Mouse (Mus musculus) myocyte (in vitro differentiated cells): ENCODE measurements at regions not wholly inside any gene's neighbourhood (a gene's known extent, or its start where the extent isn't known, plus 50 kb on each side); places are given as distances from the start of the nearest gene placed in this dataset.

Experiments used
- H3K27me3 ChIP-seq: one replicate; pipeline ENCODE4 v1.6.1; 2011; ENCODE audit not compliant: control insufficient read depth, insufficient read depth, insufficient read length
- H3K36me3 ChIP-seq: one replicate; pipeline ENCODE4 v1.6.1; 2011; ENCODE audit not compliant: control insufficient read depth, insufficient read depth
- H3K4me2 ChIP-seq: one replicate; pipeline ENCODE4 v1.6.1; 2011; ENCODE audit warnings: low read depth, control low read depth
- H3K4me3 ChIP-seq: one replicate; pipeline ENCODE4 v1.5.1; 2011; ENCODE audit warnings: mild to moderate bottlenecking, control low read depth, moderate library complexity
- H3K79me2 ChIP-seq: one replicate; pipeline ENCODE4 v1.6.1; 2011; ENCODE audit not compliant: control insufficient read depth, insufficient read depth
- H3ac ChIP-seq: one replicate; pipeline ENCODE4 v1.6.1; 2011; ENCODE audit not compliant: control insufficient read depth, insufficient read length
- CEBPB ChIP-seq: IDR thresholded peaks from 2 replicates; pipeline ENCODE4 v1.6.1; 2011; ENCODE audit warnings: mild to moderate bottlenecking, moderate library complexity; ENCODE audit not compliant: poor library complexity, insufficient read depth, severe bottlenecking
- E2F4 ChIP-seq: IDR thresholded peaks from one replicate; pipeline ENCODE4 v1.6.1; 2011; ENCODE audit warnings: mild to moderate bottlenecking, control low read depth, moderate library complexity; ENCODE audit not compliant: insufficient read depth
- MAX ChIP-seq: IDR thresholded peaks from one replicate; pipeline ENCODE4 v1.6.1; 2011; ENCODE audit warnings: low read depth, mild to moderate bottlenecking, control low read depth
- MYOD1 ChIP-seq, 3 experiments: IDR thresholded peaks; one replicate each; pipeline ENCODE4 v1.6.1; 2011; ENCODE audit warnings: control low read depth in 2 of 3, low read depth in 2 of 3, mild to moderate bottlenecking in 2 of 3, moderate library complexity in 1 of 3; ENCODE audit not compliant: insufficient read length in 2 of 3, control insufficient read depth in 1 of 3
- MYOG ChIP-seq, 3 experiments: IDR thresholded peaks; one replicate each; pipeline ENCODE4 v1.6.1; 2011; ENCODE audit warnings: control low read depth in 2 of 3, low read depth in 2 of 3, mild to moderate bottlenecking in 2 of 3; ENCODE audit not compliant: insufficient read length in 2 of 3, control insufficient read depth in 1 of 3, insufficient read depth in 1 of 3
- POLR2A ChIP-seq: IDR thresholded peaks from one replicate; pipeline ENCODE4 v1.6.1; 2011; ENCODE audit warnings: low read depth, mild to moderate bottlenecking, control low read depth, moderate library complexity; ENCODE audit not compliant: insufficient read length
- POLR2AphosphoS2 ChIP-seq: IDR thresholded peaks from one replicate; pipeline ENCODE4 v1.6.1; 2011; ENCODE audit warnings: low read depth, control low read depth; ENCODE audit not compliant: insufficient read length
- REST ChIP-seq: IDR thresholded peaks from one replicate; pipeline ENCODE4 v1.6.1; 2011; ENCODE audit warnings: mild to moderate bottlenecking, control low read depth, moderate library complexity; ENCODE audit not compliant: insufficient read depth, insufficient read length
- SRF ChIP-seq: IDR thresholded peaks from one replicate; pipeline ENCODE4 v1.6.1; 2011; ENCODE audit warnings: low read depth; ENCODE audit not compliant: control insufficient read depth, insufficient read length
- TCF12 ChIP-seq: IDR thresholded peaks from one replicate; pipeline ENCODE4 v1.6.1; 2011; ENCODE audit warnings: mild to moderate bottlenecking, control low read depth; ENCODE audit not compliant: poor library complexity, insufficient read depth, severe bottlenecking
- TCF3 ChIP-seq: IDR thresholded peaks from one replicate; pipeline ENCODE4 v1.6.1; 2011; ENCODE audit warnings: low read depth, control low read depth; ENCODE audit not compliant: insufficient read length
- USF1 ChIP-seq: IDR thresholded peaks from one replicate; pipeline ENCODE4 v1.6.1; 2011; ENCODE audit warnings: low read depth, mild to moderate bottlenecking, control low read depth, moderate library complexity

DNA sequence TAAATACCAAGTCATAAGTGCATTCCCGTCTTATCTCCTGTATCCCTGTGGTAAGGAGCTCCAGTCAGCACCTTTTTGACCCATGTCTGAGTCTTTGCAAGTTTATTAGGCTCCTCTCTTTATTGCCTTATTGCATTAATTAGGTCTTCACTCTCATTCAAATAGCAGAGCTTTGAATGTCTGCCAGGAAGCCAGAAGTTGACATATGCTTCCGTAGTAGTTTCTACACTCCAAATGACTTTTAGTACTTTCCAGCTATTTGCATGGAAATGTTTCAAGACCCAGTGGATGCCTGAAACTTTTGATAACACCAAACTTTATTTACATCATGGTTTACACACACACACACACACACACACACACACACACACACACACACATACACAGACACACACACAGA, 153.2 kb upstream of the Tmem28 start:
- H3ac ChIP-seq, result no peak overlapping the region
- no peak for TF ChIP-seq E2F4
- TF ChIP-seq MAX, result no peak
- TF ChIP-seq MYOD1 (IDR thresholded peaks at IDR 0.05; ENCODE audit: control insufficient read depth in 1 of 3, insufficient read length in 2 of 3, low read depth in 2 of 3), result no peak
- TF ChIP-seq TCF3, result no peak
- TF ChIP-seq TCF12, result no peak

DNA sequence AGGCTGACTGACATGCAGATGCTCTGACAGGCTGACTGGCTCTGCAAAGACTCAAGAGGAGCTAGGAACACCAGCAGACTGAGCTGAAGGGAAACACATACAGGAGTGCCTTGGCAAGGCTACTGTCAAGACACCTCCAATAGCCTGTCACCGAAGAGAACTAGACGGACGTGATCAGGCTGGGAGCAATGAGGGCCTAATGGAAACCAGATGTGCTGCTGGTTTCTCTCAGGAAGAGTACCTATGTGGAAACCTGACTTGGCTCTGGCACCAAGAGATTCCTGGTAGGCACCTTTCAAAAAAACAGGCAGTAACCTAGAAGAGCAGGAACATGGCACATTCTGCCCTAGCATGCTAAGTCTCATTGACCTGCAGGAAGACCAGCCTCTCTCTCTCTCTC, 158.3 kb upstream of the Tmem28 start:
- H3K27me3 ChIP-seq, result no peaks in the 10 kb centered on the region
- H3K36me3 ChIP-seq, result no peaks in the 10 kb centered on the region

More for the DNA sequence above, 153.2 kb upstream of the Tmem28 start:
- Histone ChIP-seq H3K4me2 (no peak overlapping the region), H3K27me3 (no peaks in the 10 kb centered on the region), H3K4me3 (no peak overlapping the region), H3K36me3 (no peaks in the 10 kb centered on the region), H3K79me2 (no peaks in the 10 kb centered on the region)

DNA sequence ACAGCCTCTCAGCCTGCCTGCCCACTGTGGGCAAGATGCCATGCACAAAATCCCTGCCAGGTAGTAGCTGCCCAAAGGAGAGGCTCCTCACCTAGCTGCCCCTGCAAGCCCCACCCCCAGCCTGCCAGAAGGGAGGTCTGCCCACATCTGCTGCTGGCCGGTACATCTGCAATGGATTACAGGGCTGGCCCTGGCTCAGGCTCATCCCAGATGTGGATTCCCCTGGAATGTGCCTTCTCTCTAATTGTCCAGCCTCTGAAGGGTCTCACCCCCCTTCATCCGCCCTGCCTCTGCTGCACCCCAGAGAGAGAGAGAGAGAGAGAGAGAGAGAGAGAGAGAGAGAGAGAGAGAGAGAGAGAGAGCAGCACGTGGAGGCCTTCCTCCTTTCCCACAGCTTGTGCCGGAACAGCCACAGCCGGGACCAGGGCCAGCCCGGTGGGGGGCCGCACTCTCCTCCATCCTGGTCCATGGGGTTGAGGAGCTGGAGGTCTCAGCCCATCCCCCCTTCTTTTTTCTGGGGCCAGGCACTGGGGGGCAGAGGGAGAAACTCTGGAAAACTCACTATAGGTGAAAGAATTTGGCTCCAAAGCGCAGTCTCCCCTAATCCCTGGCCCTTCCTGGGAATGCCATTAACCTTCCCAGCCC, 161.2 kb upstream of the Tmem28 start:
- Histone ChIP-seq H3K36me3 (no peaks in the 10 kb centered on the region), H3ac (no peak overlapping the region), H3K4me3 (no peak overlapping the region), H3K27me3 (no peaks in the 10 kb centered on the region), H3K79me2 (no peaks in the 10 kb centered on the region), H3K4me2 (no peak overlapping the region)
- no peak for TF ChIP-seq REST
- no peak for TF ChIP-seq POLR2A
- no peak for TF ChIP-seq TCF12
- TF ChIP-seq SRF, result no peak
- no peak for TF ChIP-seq POLR2AphosphoS2
- TF ChIP-seq USF1, result no peak
- TF ChIP-seq MYOD1 (IDR thresholded peaks at IDR 0.05; ENCODE audit: control insufficient read depth in 1 of 3, insufficient read length in 2 of 3, low read depth in 2 of 3), result no peak
- no peak for TF ChIP-seq MYOG (IDR thresholded peaks at IDR 0.05; ENCODE audit: control insufficient read depth in 1 of 3, insufficient read depth in 1 of 3, insufficient read length in 2 of 3, low read depth in 2 of 3)
- no peak for TF ChIP-seq CEBPB
- no peak for TF ChIP-seq E2F4
- no peak for TF ChIP-seq MAX
- no peak for TF ChIP-seq TCF3

More for the DNA sequence above, 158.3 kb upstream of the Tmem28 start:
- H3K4me3 ChIP-seq, result no peak overlapping the region
- no peak overlapping the region for H3K4me2 ChIP-seq
- H3K79me2 ChIP-seq, result no peaks in the 10 kb centered on the region
- H3ac ChIP-seq, result no peak overlapping the region
- TF ChIP-seq CEBPB, result no peak
- TF ChIP-seq TCF3, result no peak
- TF ChIP-seq POLR2AphosphoS2, result no peak
- TF ChIP-seq MYOD1 (IDR thresholded peaks at IDR 0.05; ENCODE audit: control insufficient read depth in 1 of 3, insufficient read length in 2 of 3, low read depth in 2 of 3), result no peak
- TF ChIP-seq TCF12, result no peak

DNA sequence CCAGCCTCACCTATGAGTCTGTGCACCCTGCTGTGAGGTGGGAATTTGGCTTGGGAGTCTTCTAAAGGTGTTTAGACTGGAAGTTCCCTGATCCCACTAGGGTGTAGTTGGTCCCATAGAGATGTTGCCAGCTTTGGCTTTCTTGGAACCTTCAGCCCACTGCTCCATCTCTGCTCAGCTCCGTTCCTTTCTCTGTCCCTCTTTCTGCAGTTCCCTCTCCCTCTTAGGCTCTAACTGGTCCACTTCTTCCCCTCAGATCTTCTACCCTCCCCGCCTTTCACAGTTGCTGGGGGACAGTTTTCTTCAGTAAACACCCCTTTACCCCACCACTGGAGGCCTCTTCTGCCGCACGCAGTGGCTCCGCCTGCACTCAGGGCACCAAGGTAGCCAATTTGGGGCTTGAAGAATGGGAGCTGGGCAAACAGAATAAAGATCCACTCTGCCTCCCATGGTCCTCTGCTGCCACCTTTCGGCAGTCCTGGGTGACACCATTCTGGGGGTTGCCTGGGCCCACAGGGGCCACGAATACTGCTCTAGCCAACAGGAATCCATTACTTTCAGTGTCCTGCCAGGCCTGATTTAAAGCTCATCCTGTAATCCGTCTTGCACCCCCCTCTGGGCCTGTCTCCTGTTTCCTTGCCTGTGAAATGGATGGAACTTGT, 162.9 kb upstream of the Tmem28 start:
- Histone ChIP-seq H3K36me3 (no peaks in the 10 kb centered on the region), H3K4me2 (no peak overlapping the region), H3K27me3 (no peaks in the 10 kb centered on the region), H3K4me3 (no peak overlapping the region), H3K79me2 (no peaks in the 10 kb centered on the region), H3ac (no peak overlapping the region)
- TF ChIP-seq MYOD1 (IDR thresholded peaks at IDR 0.05; ENCODE audit: control insufficient read depth in 1 of 3, insufficient read length in 2 of 3, low read depth in 2 of 3), result no peak
- no peak for TF ChIP-seq TCF12
- TF ChIP-seq SRF, result no peak
- no peak for TF ChIP-seq USF1
- no peak for TF ChIP-seq POLR2A
- TF ChIP-seq POLR2AphosphoS2, result no peak
- TF ChIP-seq MYOG (IDR thresholded peaks at IDR 0.05; ENCODE audit: control insufficient read depth in 1 of 3, insufficient read depth in 1 of 3, insufficient read length in 2 of 3, low read depth in 2 of 3), result no peak
- no peak for TF ChIP-seq REST
- TF ChIP-seq E2F4, result no peak
- no peak for TF ChIP-seq CEBPB
- TF ChIP-seq TCF3, result no peak
- TF ChIP-seq MAX, result no peak

DNA sequence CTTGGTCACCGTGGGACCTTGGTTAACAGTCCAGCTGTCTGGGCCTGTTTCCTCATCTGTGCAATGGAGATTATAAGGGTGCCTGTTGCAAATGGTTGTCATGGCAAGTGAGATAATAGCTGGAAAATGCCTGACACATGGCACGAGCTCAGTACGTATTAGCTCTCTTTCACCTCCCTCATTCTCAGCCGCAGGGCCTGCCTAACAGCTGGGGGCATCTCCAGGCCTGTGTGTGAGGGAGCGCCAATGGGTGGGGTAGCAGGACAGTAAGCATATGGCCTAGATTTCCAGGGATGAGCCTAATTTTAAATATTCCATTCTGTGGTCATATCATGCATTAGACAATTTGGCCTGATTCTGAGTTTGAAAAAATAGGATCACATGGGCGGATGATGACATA, 163.8 kb upstream of the Tmem28 start:
- H3K27me3 ChIP-seq, result no peaks in the 10 kb centered on the region

More for the DNA sequence above, 163.8 kb upstream of the Tmem28 start:
- H3K79me2 ChIP-seq, result no peaks in the 10 kb centered on the region
- H3ac ChIP-seq, result no peak overlapping the region
- H3K4me3 ChIP-seq, result no peak overlapping the region
- H3K4me2 ChIP-seq, result no peak overlapping the region
- H3K36me3 ChIP-seq, result no peaks in the 10 kb centered on the region
- TF ChIP-seq MYOD1 (IDR thresholded peaks at IDR 0.05; ENCODE audit: control insufficient read depth in 1 of 3, insufficient read length in 2 of 3, low read depth in 2 of 3) (no peak), MYOG (IDR thresholded peaks at IDR 0.05; ENCODE audit: control insufficient read depth in 1 of 3, insufficient read depth in 1 of 3, insufficient read length in 2 of 3, low read depth in 2 of 3) (no peak), TCF3 (no peak), MAX (no peak), TCF12 (no peak), CEBPB (no peak), E2F4 (no peak), POLR2AphosphoS2 (no peak), USF1 (no peak), POLR2A (no peak), SRF (no peak), REST (no peak)
